ENCODE assay signal across 16 mouse cellular contexts in the genomic region with DNA sequence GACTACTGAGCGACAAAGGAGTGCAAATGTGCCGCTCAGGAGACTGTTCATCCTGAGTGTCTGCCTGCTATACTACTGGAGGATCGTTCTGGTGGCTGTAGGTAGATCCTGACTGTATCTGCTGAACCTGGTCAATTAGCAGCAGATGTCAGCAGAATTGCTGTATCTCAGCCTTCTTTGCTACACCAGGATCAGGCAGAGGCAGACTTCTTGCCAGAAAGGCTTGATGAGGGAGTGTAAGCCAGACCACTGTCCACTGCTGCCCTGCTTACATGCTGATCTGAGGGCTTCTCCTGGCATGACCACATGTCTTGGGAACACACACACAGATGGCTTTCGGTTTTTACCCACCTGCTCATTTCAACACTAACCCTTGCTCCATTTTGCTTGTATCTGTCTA. TPM values are rescaled to one million over a fixed set of nuclear protein-coding genes. Genes with fewer than 3 reads are reported as not detected.
DNase-seq lines count a peak whose midpoint lies in the region; ATAC-seq lines count a peak whose summit lies in the region.
"Had no signal": no experiment of that assay in that cellular context is flagged by ENCODE, and none has a peak within 500 bp of the region (broad histone marks: within the 10 kb centered on the region; RNA-seq: fewer than 3 reads in every experiment).

No protein-coding gene starts in this region.

- H3K9me3 ChIP-seq in embryonic facial prominence, embryonic 10.5 days, result peaks cover 4% of the 10 kb centered on the region; the same call in 1 of the 2 replicates
- no peaks in the 10 kb centered on the region for H3K9me3 ChIP-seq in hindbrain, embryonic 11.5 days (ENCODE audit: control insufficient read depth, low read length)
- H3K9me3 ChIP-seq in midbrain, embryonic 13.5 days, result no peaks in the 10 kb centered on the region
- H3K9me3 ChIP-seq: stomach, embryonic 15.5 days had no signal

- H3K36me3 ChIP-seq in embryonic facial prominence, embryonic 10.5 days (replicated peaks), result peaks cover 7% of the 10 kb centered on the region
- H3K36me3 ChIP-seq in hindbrain, embryonic 11.5 days (ENCODE audit: control insufficient read depth, insufficient read depth, low read length), result no peaks in the 10 kb centered on the region
- peaks cover 11% of the 10 kb centered on the region for H3K36me3 ChIP-seq in midbrain, embryonic 13.5 days
- H3K36me3 ChIP-seq: stomach, embryonic 15.5 days had no signal

- H3K27ac ChIP-seq in embryonic facial prominence, embryonic 10.5 days (replicated peaks), result no peak overlapping the region
- H3K27ac ChIP-seq in hindbrain, embryonic 11.5 days (ENCODE audit: low read depth, low read length), result no peak overlapping the region
- peak overlapping the region; percentile 99 for H3K27ac ChIP-seq in midbrain, embryonic 13.5 days
- H3K27ac ChIP-seq: heart, adult 2 months; macrophage; stomach, embryonic 15.5 days had no signal

- ATAC-seq in hindbrain, embryonic 11.5 days (ENCODE audit: low FRiP score), result no peak
- ATAC-seq in midbrain, embryonic 13.5 days, result no peak
- ATAC-seq: intestine, postnatal 0 days; liver, postnatal 0 days had no signal

- H3K27me3 ChIP-seq in embryonic facial prominence, embryonic 10.5 days (replicated peaks; ENCODE audit: low read depth, poor library complexity, severe bottlenecking), result peaks cover 79% of the 10 kb centered on the region
- no peaks in the 10 kb centered on the region; the same call in 1 of the 2 replicates for H3K27me3 ChIP-seq in hindbrain, embryonic 11.5 days (ENCODE audit: control insufficient read depth, insufficient read depth, low read length)
- H3K27me3 ChIP-seq in midbrain, embryonic 13.5 days, result no peaks in the 10 kb centered on the region

- 0 out of 2 replicates have a peak overlapping the region, but pooled peaks have one; percentile 70 for H3K4me3 ChIP-seq in embryonic facial prominence, embryonic 10.5 days
- H3K4me3 ChIP-seq in hindbrain, embryonic 11.5 days (ENCODE audit: low read depth, low read length), result peak overlapping the region; percentile 91
- H3K4me3 ChIP-seq in midbrain, embryonic 13.5 days (replicated peaks), result peak overlapping the region; percentile 95
- H3K4me3 ChIP-seq: heart, adult 2 months; myocyte; stomach, embryonic 15.5 days had no signal

- peak overlapping the region; percentile 85 for H3K4me2 ChIP-seq in hindbrain, embryonic 11.5 days (replicated peaks; ENCODE audit: low read depth, low read length)
- H3K4me2 ChIP-seq in midbrain, embryonic 13.5 days (replicated peaks), result peak overlapping the region; percentile 96

- peaks cover 27% of the 10 kb centered on the region for H3K4me1 ChIP-seq in embryonic facial prominence, embryonic 10.5 days
- H3K4me1 ChIP-seq in hindbrain, embryonic 11.5 days (replicated peaks; ENCODE audit: control insufficient read depth, insufficient read depth, low read length), result peaks cover 8% of the 10 kb centered on the region
- peaks cover 80% of the 10 kb centered on the region for H3K4me1 ChIP-seq in midbrain, embryonic 13.5 days (replicated peaks)

- H3K9ac ChIP-seq in hindbrain, embryonic 11.5 days (ENCODE audit: low read depth, low read length), result peak overlapping the region; percentile 100
- peak overlapping the region; percentile 100 for H3K9ac ChIP-seq in midbrain, embryonic 13.5 days (replicated peaks)
- H3K9ac ChIP-seq: liver, postnatal 0 days; stomach, embryonic 15.5 days had no signal

- intact Hi-C loops in gastrocnemius, postnatal 36 days (cut with DNase I), result no loop called here

- DNase-seq in cerebellum, postnatal 10 days, result peak; percentile 68 to 71
- no peak for DNase-seq in embryonic facial prominence, embryonic 10.5 days (ENCODE audit: low spot score)
- no peak for DNase-seq in hindbrain, embryonic 11.5 days (ENCODE audit: low spot score)
- DNase-seq in embryo, embryonic 10 days (ENCODE audit: low spot score), result no peak
- DNase-seq in gastrocnemius, postnatal 36 days, result no peak
- DNase-seq in frontal cortex, postnatal 14 days (ENCODE audit: low spot score in 2 of 2), result no peak
- no peak for DNase-seq in spleen, postnatal 10 days (ENCODE audit: low spot score in 2 of 2)
- DNase-seq: heart, adult 2 months; kidney, postnatal 4 days; liver, postnatal 0 days; thymus, postnatal 25 days had no signal

- WGBS in embryonic facial prominence, embryonic 10.5 days, result 89% methylated on average over 4 of the region's 4 CpGs
- WGBS in hindbrain, embryonic 11.5 days, result 88% methylated on average over 4 of the region's 4 CpGs
- 92% methylated on average over 4 of the region's 4 CpGs for WGBS in midbrain, embryonic 13.5 days

RNA-seq across cellular contexts. Expression of a gene that starts 2.3 kb away (rescaled TPM):
- polyA plus RNA-seq in embryonic facial prominence, embryonic 10.5 days (2016; fragmentation: Nextera tagmentation; extraction: Ambion mirVana), result 3.0 and 3.7 TPM in 2 replicates
- polyA plus RNA-seq in hindbrain, embryonic 11.5 days (2014; fragmentation: Nextera tagmentation; extraction: Ambion mirVana), result 13.7 and 15.6 TPM in 2 replicates
- 27.5 and 29.4 TPM in 2 replicates for polyA plus RNA-seq in midbrain, embryonic 13.5 days (2015; fragmentation: Nextera tagmentation; extraction: Ambion mirVana)
- total RNA-seq in gastrocnemius, postnatal 36 days (2021), result under 1 TPM; 0.10 to 0.37 TPM
- polyA plus RNA-seq: macrophage had no signal

RNA-seq across cellular contexts. Expression of a gene that starts 33.5 kb away (rescaled TPM):
- polyA plus RNA-seq in embryonic facial prominence, embryonic 10.5 days (2016; fragmentation: Nextera tagmentation; extraction: Ambion mirVana), result 48.1 and 50.9 TPM in 2 replicates
- 53.5 and 65.8 TPM in 2 replicates for polyA plus RNA-seq in hindbrain, embryonic 11.5 days (2014; fragmentation: Nextera tagmentation; extraction: Ambion mirVana)
- 69.0 and 71.2 TPM in 2 replicates for polyA plus RNA-seq in midbrain, embryonic 13.5 days (2015; fragmentation: Nextera tagmentation; extraction: Ambion mirVana)
- total RNA-seq in gastrocnemius, postnatal 36 days (2021), result 10 to 100 TPM; 26.0 to 31.0 TPM

Comparison
In these comparisons a context has a peak if more than half of its experiments do, and no peak if none do; other contexts are left out.
1. DNase-seq: peak in cerebellum, postnatal 10 days (2 of 2); none in embryonic facial prominence, embryonic 10.5 days (single experiment), hindbrain, embryonic 11.5 days (single experiment), embryo, embryonic 10 days (single experiment), gastrocnemius, postnatal 36 days (0 of 2), frontal cortex, postnatal 14 days (0 of 2) and spleen, postnatal 10 days (0 of 2).
2. Peak in every context shown above with its lines, with median percentiles within 50 percentile points of each other: H3K4me3 ChIP-seq.